Mouse (Mus musculus) gastrocnemius, postnatal 4 days (tissue): ENCODE results near the gene Hic1. TPM values are rescaled to one million over a fixed set of nuclear protein-coding genes. Genes with fewer than 3 reads are reported as not detected.

Source experiments
- DNase-seq, 2 experiments: peaks; one replicate each; pipeline ENCODE4 v3.0.0; 2021 to 2022; ENCODE audit warnings: low spot score in 2 of 2, mixed read lengths in 2 of 2
- total RNA-seq, 2 experiments: library from RNA; stranded (reverse); gene quantifications; 2 replicates each; pipeline ENCODE4 v1.2.3; 2021

The Hic1 gene
- total RNA-seq, 2 experiments from 2014 or later = 42.7 to 48.8 TPM

- DNase-seq = no peak
Measured at GRCm38 (mm10) chr11:75152603-75153557, 16.4 kb downstream of the Hic1 start.

- DNase-seq = no peak
Measured at GRCm38 (mm10) chr11:75150346-75150745, 19.0 kb downstream of the Hic1 start.

GRCm38 (mm10) chr11:75148332-75149035, 20.8 kb downstream of the Hic1 start:
- DNase-seq = no peak

- no peak for DNase-seq
Measured at GRCm38 (mm10) chr11:75147846-75148168, 21.5 kb downstream of the Hic1 start.

- no peak for DNase-seq
Measured at GRCm38 (mm10) chr11:75147106-75147845, 22.0 kb downstream of the Hic1 start.

GRCm38 (mm10) chr11:75145841-75146240, 23.5 kb downstream of the Hic1 start:
- DNase-seq = no peak

GRCm38 (mm10) chr11:75142749-75143148, 26.6 kb downstream of the Hic1 start:
- no peak for DNase-seq

- DNase-seq = no peak
Measured at GRCm38 (mm10) chr11:75141913-75142312, 27.4 kb downstream of the Hic1 start.

- no peak for DNase-seq
Measured at GRCm38 (mm10) chr11:75141038-75141437, 28.3 kb downstream of the Hic1 start.

- peak in 1 of 2 experiments; percentile 60 for DNase-seq
Measured at GRCm38 (mm10) chr11:75140431-75140830, 28.9 kb downstream of the Hic1 start.

- DNase-seq = peak; percentile 72 to 83
Measured at GRCm38 (mm10) chr11:75139122-75139963, 30.0 kb downstream of the Hic1 start.

- DNase-seq = no peak
Measured at GRCm38 (mm10) chr11:75136666-75137398, 32.5 kb downstream of the Hic1 start.

GRCm38 (mm10) chr11:75135358-75135757, 34.0 kb downstream of the Hic1 start:
- DNase-seq = no peak

GRCm38 (mm10) chr11:75134485-75135068, 34.7 kb downstream of the Hic1 start:
- DNase-seq = peak in 1 of 2 experiments; percentile 31

GRCm38 (mm10) chr11:75133951-75134350, 35.4 kb downstream of the Hic1 start:
- peak in 1 of 2 experiments; percentile 69 for DNase-seq

- no peak for DNase-seq
Measured at GRCm38 (mm10) chr11:75133391-75133790, 35.9 kb downstream of the Hic1 start.

GRCm38 (mm10) chr11:75132278-75132677, 37.0 kb downstream of the Hic1 start:
- no peak for DNase-seq

GRCm38 (mm10) chr11:75131300-75131699, 38.0 kb downstream of the Hic1 start:
- DNase-seq = no peak

GRCm38 (mm10) chr11:75129481-75129880, 39.8 kb downstream of the Hic1 start:
- no peak for DNase-seq

- no peak for DNase-seq
Measured at GRCm38 (mm10) chr11:75126384-75126783, 42.9 kb downstream of the Hic1 start.
